Mouse (Mus musculus): ENCODE data around the gene Pdxp. TPM values are rescaled to one million over a fixed set of nuclear protein-coding genes. Genes with fewer than 3 reads are reported as not detected.

Pdxp gene
- 1.4 TPM for polyA plus RNA-seq (2014; fragmentation: Illumina TruSeq; extraction: RNeasy Lipid Tissue Mini Kit (QIAGEN cat#74804); ENCODE audit: insufficient read depth, low read depth, low replicate concordance)

DNA sequence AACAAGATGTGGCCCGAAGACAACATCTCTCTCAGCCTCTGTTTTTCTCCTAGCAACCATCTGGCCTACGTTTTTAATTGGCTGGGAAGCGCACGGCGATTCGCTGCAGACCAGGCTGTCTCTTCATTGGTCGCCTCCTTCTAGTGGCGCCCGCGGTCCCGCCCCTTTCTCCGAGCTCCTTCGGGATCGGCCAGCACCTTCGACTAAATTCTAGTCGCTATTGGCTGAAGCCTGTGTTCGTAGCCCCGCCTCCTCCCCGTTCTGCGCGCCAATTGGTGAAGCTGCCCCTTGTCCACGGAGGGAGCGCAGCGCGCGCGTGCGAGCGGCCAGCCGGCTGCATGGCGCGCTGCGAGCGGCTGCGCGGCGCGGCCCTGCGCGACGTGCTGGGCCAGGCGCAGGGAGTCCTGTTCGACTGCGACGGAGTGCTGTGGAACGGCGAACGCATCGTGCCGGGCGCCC lies at the start of gene Pdxp:
Gene Pdxp, plus strand, starts transcription at position 288 of the 459 bp plus-strand sequence.

DNA sequence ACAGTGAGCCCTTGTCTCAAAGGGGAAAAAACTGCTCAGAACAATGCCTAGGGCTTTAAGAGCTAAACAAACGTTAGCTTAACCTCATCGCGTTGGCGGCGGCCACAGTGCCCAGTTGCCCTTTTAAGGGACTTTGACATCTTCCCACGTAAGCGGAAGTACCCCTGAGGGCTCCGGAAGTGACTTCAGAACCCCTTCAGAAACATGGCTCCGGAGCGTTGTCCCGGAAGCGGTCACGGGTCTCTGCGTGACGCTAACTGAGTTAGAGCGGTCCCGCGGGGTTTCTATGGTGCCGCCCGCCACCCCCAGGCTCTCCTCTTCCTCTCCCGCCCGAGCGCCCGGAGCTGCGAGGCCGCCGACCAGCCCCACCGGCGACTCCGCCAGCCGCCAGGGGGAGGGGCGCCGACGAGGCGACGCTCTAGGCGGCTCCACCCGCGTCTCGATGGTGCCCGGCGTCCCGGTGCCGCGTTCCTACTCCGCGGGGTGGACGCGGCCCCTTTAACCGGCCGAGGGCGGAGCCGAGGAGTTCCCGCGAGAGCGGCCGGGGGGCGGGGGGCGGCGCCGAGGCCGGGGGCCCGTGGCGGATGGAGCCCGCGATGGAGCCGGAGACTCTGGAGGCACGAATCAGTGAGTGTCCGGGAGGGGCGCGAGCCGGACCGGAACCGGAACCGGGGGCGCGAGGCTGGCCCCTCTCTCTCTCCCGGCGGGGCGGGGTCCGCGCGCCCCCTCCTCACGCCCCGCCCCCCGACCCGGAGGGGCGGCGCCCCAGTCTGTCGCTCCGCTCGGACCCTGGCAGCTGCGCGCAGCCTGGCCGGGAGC lies 36.5 kb upstream of the Pdxp start, which contains the start of gene Gga1:
Gene Gga1, plus strand, starts transcription at position 200 of the 819 bp plus-strand sequence.

DNA sequence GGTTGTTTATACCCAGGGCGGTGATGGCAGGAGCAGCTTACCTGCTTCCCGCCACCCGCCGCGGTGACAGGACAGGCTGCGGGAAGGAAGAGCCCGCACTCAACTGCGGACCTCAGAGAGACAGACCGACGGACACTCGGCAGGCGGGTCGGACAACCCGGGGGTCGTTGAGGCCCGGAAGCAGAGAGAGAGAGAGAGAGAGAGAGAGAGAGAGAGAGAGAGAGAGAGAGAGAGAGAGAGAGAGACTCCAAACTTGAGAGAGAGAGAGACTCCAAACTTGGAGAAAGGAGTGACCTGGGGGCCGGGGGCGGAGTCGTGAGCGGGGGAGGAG lies 14.3 kb upstream of the Pdxp start, which contains the start of gene Gm49510:
Gene Gm49510, plus strand, starts transcription at position 259 of the 331 bp plus-strand sequence.

DNA sequence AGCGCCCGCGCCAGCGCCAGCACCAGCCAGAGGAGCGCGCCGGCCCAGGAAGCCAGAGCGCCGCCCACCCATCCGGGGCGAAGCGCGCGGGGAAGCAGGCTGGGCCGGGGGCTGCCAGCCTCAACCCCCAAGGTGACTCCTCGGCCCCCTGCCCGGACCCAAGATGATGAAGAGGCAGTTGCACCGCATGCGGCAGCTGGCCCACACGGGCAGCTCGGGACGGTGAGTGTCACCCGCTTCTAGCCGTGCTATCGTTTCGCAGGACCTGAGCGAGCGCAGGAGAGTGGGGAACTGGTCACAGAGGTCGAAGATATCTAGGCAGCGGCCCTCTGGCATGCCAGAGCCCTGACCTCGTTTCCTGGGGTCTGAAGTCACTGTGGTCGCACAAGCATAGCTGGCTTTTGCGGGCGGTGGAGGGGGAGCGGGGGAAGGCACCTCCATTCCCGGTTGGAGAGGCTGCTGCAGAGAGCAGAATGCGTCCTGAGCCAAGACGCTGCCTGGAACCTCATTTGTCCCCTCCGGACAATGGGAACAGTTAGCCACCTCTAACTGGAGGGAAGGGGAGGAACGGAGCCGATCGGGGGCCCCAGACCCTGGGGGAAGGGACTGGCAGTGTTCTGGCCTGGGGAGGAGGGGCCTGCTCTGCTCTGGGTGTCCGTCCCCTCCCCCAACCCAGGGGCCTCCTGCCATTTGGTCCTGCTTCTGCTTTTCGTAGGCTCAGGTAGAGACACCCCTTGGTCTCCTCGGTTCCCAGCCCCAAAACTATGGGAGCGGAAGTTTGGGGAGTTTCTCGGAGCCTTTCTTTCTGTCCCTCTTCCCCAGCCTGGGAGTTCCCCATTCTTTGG lies 13.8 kb upstream of the Pdxp start, which contains the start of gene Sh3bp1:
Gene Sh3bp1, plus strand, starts transcription at position 29 of the 845 bp plus-strand sequence.

DNA sequence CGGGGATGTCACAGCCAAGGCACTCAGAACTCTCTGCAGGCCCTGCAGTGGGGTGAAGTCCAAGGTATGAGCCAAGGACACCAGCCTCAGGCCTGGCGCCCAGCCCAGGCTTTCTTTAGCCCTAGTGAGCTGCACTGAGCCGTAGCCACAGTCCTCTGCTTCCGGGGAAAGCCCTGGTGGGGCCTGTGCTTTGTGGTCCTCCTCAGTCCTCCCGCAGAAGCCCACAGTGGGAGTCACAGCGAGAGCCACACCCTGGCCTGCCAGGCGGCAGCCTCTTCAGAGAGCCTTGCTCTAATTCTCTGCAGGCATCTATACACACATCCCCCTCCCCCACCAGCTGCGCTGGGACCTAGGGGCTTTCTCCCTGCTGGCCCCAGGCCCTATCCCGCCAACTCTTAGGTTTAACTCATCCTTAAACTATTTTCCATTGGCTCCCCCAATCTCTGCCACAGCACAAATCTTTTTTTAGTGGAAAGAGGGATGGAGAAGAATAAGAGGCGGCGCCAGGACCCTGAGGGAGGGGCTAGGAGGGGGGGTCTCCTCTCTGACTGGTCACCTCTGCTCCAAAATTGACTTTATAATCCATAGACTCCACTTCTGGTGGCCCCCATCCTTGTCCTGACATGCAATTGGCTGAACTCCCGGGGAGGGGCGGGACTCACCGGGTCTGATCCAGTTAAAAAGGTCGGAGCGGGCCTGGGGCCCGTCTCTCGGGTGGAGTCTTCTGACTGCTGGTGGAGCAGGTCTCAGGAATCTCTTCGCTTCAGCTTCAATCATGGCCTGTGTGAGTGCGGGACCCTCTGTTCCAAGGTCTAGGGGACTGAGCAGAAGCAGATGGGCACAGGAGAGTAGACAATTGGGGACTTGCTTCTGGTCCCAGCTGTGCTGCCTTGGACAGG lies 12.6 kb downstream of the Pdxp start, which contains the start of gene Lgals1:
Gene Lgals1, plus strand, starts transcription at position 705 of the 899 bp plus-strand sequence.

DNA sequence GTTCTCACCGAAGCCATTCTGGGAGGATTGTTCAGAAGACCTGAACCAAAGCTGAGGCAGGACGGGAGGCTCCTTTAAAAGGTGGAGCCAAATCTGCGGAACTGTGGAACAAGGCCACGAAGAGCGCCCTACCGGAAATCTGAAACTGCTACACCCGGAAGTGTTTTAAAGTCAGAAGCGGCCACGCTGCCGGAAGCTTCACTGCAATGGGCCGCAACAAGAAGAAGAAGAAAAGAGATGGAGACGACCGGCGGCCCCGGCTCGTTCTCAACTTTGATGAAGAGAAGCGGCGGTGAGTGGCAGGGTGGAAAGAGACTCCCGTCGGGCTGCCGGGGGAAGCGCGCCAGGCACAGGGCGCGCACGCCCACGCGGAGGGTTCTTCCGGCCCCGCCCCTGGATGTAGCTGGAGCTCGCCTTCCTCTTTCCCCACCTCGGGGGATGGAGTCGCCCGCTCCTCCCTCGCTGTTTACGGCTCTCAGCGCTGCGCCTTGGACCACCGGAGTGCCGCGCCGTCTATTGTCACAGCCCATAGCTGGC lies 21.1 kb downstream of the Pdxp start, which contains the start of gene Nol12:
Gene Nol12, plus strand, starts transcription at position 150 of the 537 bp plus-strand sequence.

DNA sequence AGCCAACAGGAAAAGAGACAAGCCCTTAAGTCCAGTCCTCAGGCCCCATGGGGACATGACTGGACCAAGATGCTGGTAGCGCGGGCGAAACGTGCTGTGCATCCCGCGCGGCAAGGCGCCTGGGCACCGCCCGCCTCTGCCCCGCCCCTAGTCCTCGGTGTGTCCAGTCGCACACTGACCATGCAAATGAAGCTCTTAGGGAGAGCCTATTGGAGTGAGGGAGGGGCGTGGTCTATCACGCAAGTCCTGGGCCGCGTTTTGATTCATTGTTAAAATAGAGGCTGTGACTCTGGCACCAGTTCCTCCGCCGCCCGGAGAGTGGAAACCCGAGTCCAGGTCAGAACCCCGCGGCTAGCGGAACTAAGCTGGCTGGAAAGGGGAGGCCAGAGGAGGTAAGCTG lies 33.9 kb downstream of the Pdxp start, which contains the start of gene Triobp:
Gene Triobp, plus strand, starts transcription at position 68 of the 400 bp plus-strand sequence.

Other genes with a start within 250 kb of the Pdxp start
- gene Elfn2, start 195.1 kb upstream of the Pdxp start, polyA plus RNA-seq (2014; fragmentation: Illumina TruSeq; extraction: RNeasy Lipid Tissue Mini Kit (QIAGEN cat#74804); ENCODE audit: insufficient read depth, low read depth, low replicate concordance) = not detected
- gene Mfng, start 140.4 kb upstream of the Pdxp start, polyA plus RNA-seq (2014; fragmentation: Illumina TruSeq; extraction: RNeasy Lipid Tissue Mini Kit (QIAGEN cat#74804); ENCODE audit: insufficient read depth, low read depth, low replicate concordance) = 33.1 TPM
- 11.6 TPM for gene Card10, start 110.9 kb upstream of the Pdxp start, polyA plus RNA-seq (2014; fragmentation: Illumina TruSeq; extraction: RNeasy Lipid Tissue Mini Kit (QIAGEN cat#74804); ENCODE audit: insufficient read depth, low read depth, low replicate concordance)
- 85.0 TPM for gene Cdc42ep1, start 71.3 kb upstream of the Pdxp start, polyA plus RNA-seq (2014; fragmentation: Illumina TruSeq; extraction: RNeasy Lipid Tissue Mini Kit (QIAGEN cat#74804); ENCODE audit: insufficient read depth, low read depth, low replicate concordance)
- gene Lgals2, start 58.4 kb upstream of the Pdxp start, polyA plus RNA-seq (2014; fragmentation: Illumina TruSeq; extraction: RNeasy Lipid Tissue Mini Kit (QIAGEN cat#74804); ENCODE audit: insufficient read depth, low read depth, low replicate concordance) = 4.2 TPM
- 41.9 TPM for gene Gga1, start 36.7 kb upstream of the Pdxp start, polyA plus RNA-seq (2014; fragmentation: Illumina TruSeq; extraction: RNeasy Lipid Tissue Mini Kit (QIAGEN cat#74804); ENCODE audit: insufficient read depth, low read depth, low replicate concordance)
- gene Gm49510, start 14.3 kb upstream of the Pdxp start, polyA plus RNA-seq (2014; fragmentation: Illumina TruSeq; extraction: RNeasy Lipid Tissue Mini Kit (QIAGEN cat#74804); ENCODE audit: insufficient read depth, low read depth, low replicate concordance) = not detected
- 11.6 TPM for gene Sh3bp1, start 14.2 kb upstream of the Pdxp start, polyA plus RNA-seq (2014; fragmentation: Illumina TruSeq; extraction: RNeasy Lipid Tissue Mini Kit (QIAGEN cat#74804); ENCODE audit: insufficient read depth, low read depth, low replicate concordance)
- 364 TPM for gene Lgals1, start 12.8 kb downstream of the Pdxp start, polyA plus RNA-seq (2014; fragmentation: Illumina TruSeq; extraction: RNeasy Lipid Tissue Mini Kit (QIAGEN cat#74804); ENCODE audit: insufficient read depth, low read depth, low replicate concordance)
- 24.6 TPM for gene Nol12, start 21.0 kb downstream of the Pdxp start, polyA plus RNA-seq (2014; fragmentation: Illumina TruSeq; extraction: RNeasy Lipid Tissue Mini Kit (QIAGEN cat#74804); ENCODE audit: insufficient read depth, low read depth, low replicate concordance)
- 23.1 TPM for gene Triobp, start 33.8 kb downstream of the Pdxp start, polyA plus RNA-seq (2014; fragmentation: Illumina TruSeq; extraction: RNeasy Lipid Tissue Mini Kit (QIAGEN cat#74804); ENCODE audit: insufficient read depth, low read depth, low replicate concordance)
- gene H1f0, start 114.5 kb downstream of the Pdxp start, polyA plus RNA-seq (2014; fragmentation: Illumina TruSeq; extraction: RNeasy Lipid Tissue Mini Kit (QIAGEN cat#74804); ENCODE audit: insufficient read depth, low read depth, low replicate concordance) = 89.9 TPM
- gene Galr3, start 128.0 kb downstream of the Pdxp start, polyA plus RNA-seq (2014; fragmentation: Illumina TruSeq; extraction: RNeasy Lipid Tissue Mini Kit (QIAGEN cat#74804); ENCODE audit: insufficient read depth, low read depth, low replicate concordance) = not detected
- gene Ankrd54, start 149.0 kb downstream of the Pdxp start, polyA plus RNA-seq (2014; fragmentation: Illumina TruSeq; extraction: RNeasy Lipid Tissue Mini Kit (QIAGEN cat#74804); ENCODE audit: insufficient read depth, low read depth, low replicate concordance) = 22.8 TPM
- gene Eif3l, start 161.3 kb downstream of the Pdxp start, polyA plus RNA-seq (2014; fragmentation: Illumina TruSeq; extraction: RNeasy Lipid Tissue Mini Kit (QIAGEN cat#74804); ENCODE audit: insufficient read depth, low read depth, low replicate concordance) = 61.9 TPM
- 9.4 TPM for gene Micall1, start 195.0 kb downstream of the Pdxp start, polyA plus RNA-seq (2014; fragmentation: Illumina TruSeq; extraction: RNeasy Lipid Tissue Mini Kit (QIAGEN cat#74804); ENCODE audit: insufficient read depth, low read depth, low replicate concordance)
- 117 TPM for gene Polr2f, start 227.1 kb downstream of the Pdxp start, polyA plus RNA-seq (2014; fragmentation: Illumina TruSeq; extraction: RNeasy Lipid Tissue Mini Kit (QIAGEN cat#74804); ENCODE audit: insufficient read depth, low read depth, low replicate concordance)
- 25.5 TPM for gene 1700088E04Rik, start 227.3 kb downstream of the Pdxp start, polyA plus RNA-seq (2014; fragmentation: Illumina TruSeq; extraction: RNeasy Lipid Tissue Mini Kit (QIAGEN cat#74804); ENCODE audit: insufficient read depth, low read depth, low replicate concordance)